ENCODE assay signal across 9 mouse cellular contexts in genomic region chr16:75779271-75779670, GRCm38 (mm10). TPM values are rescaled to one million over a fixed set of nuclear protein-coding genes. Genes with fewer than 3 reads are reported as not detected.
DNase-seq lines count a peak whose midpoint lies in the region; ATAC-seq and TF ChIP-seq lines count a peak whose summit lies in the region.
"Had no signal": no experiment of that assay in that cellular context is flagged by ENCODE, and none has a peak within 500 bp of the region (broad histone marks: within the 10 kb centered on the region; RNA-seq: fewer than 3 reads in every experiment).

No protein-coding gene starts in this region.

- H3K4me3 ChIP-seq in heart, adult 2 months, result no peak overlapping the region
- H3K4me3 ChIP-seq in stomach, postnatal 0 days (ENCODE audit: low read depth, low read length), result no peak overlapping the region
- no peak overlapping the region for H3K4me3 ChIP-seq in forebrain, embryonic 16.5 days (replicated peaks; ENCODE audit: low read length)
- H3K4me3 ChIP-seq: heart, embryonic 13.5 days had no signal

- 41% methylated on average over 1 of the region's 1 CpGs for WGBS in heart, adult 2 months
- WGBS in stomach, postnatal 0 days, result 29% methylated on average over 1 of the region's 1 CpGs
- 39% methylated on average over 1 of the region's 1 CpGs for WGBS in forebrain, embryonic 16.5 days

- H3K27me3 ChIP-seq in heart, adult 2 months (ENCODE audit: control insufficient read depth, insufficient read depth, low read length), result no peaks in the 10 kb centered on the region
- H3K27me3 ChIP-seq in stomach, postnatal 0 days (ENCODE audit: control insufficient read depth, insufficient read depth, low read length), result no peaks in the 10 kb centered on the region
- no peaks in the 10 kb centered on the region for H3K27me3 ChIP-seq in forebrain, embryonic 16.5 days (replicated peaks; ENCODE audit: control insufficient read depth, insufficient read depth, low read length)
- H3K27me3 ChIP-seq: heart, embryonic 13.5 days had no signal

- no peaks in the 10 kb centered on the region for H3K36me3 ChIP-seq in heart, adult 2 months (ENCODE audit: control insufficient read depth, insufficient read depth, low read length)
- H3K36me3 ChIP-seq in stomach, postnatal 0 days (ENCODE audit: control insufficient read depth, insufficient read depth, low read length), result no peaks in the 10 kb centered on the region
- H3K36me3 ChIP-seq in forebrain, embryonic 16.5 days (ENCODE audit: control insufficient read depth, insufficient read depth), result no peaks in the 10 kb centered on the region
- H3K36me3 ChIP-seq: heart, embryonic 13.5 days had no signal

- no peak for TF ChIP-seq POLR2A in heart, adult 2 months (IDR thresholded peaks at IDR 0.05; ENCODE audit: insufficient read depth, low read depth, low read length)

- no peak for DNase-seq in heart, adult 2 months
- DNase-seq in heart, postnatal 25 days (ENCODE audit: low spot score), result no peak
- peak; percentile 17 for DNase-seq in right cerebral cortex, adult 18-20 months
- DNase-seq in right cerebral cortex, postnatal 4 days, result no peak
- DNase-seq in embryo, embryonic 11.5 days (ENCODE audit: low read depth, low spot score), result peak; percentile 8
- no peak for DNase-seq in stomach, postnatal 0 days (ENCODE audit: low spot score)
- no peak for DNase-seq in cerebellum, adult 18-20 months

- no peak for ATAC-seq in stomach, postnatal 0 days (ENCODE audit: low FRiP score, low TSS enrichment)
- no peak for ATAC-seq in forebrain, embryonic 16.5 days

- intact Hi-C loops in heart, adult 2 months (cut with DNase I), result loop anchor here (10.0 kb wide), 1 partner anchor 416 kb away; no protein-coding TSS in a partner anchor
- intact Hi-C loops in heart, postnatal 25 days (cut with DNase I), result loop anchor here (1.0 to 5.0 kb wide), 3 partner anchors 352 to 1118 kb away; no protein-coding TSS in a partner anchor

- H3K4me2 ChIP-seq in stomach, postnatal 0 days (replicated peaks; ENCODE audit: low read depth), result no peak overlapping the region
- no peak overlapping the region for H3K4me2 ChIP-seq in forebrain, embryonic 16.5 days (ENCODE audit: low read length)
- H3K4me2 ChIP-seq: heart, embryonic 13.5 days had no signal

- TF ChIP-seq CTCF in heart, adult 2 months (IDR thresholded peaks at IDR 0.05), result peak; percentile 67
- peak; percentile 81 for TF ChIP-seq CTCF in stomach, postnatal 0 days (IDR thresholded peaks at IDR 0.05; ENCODE audit: low read depth)

- no peaks in the 10 kb centered on the region for H3K9me3 ChIP-seq in stomach, postnatal 0 days (ENCODE audit: control insufficient read depth, low read length)
- H3K9me3 ChIP-seq in forebrain, embryonic 16.5 days (ENCODE audit: control insufficient read depth, low read length), result no peaks in the 10 kb centered on the region
- H3K9me3 ChIP-seq: heart, embryonic 13.5 days had no signal

- H3K4me1 ChIP-seq in heart, adult 2 months (ENCODE audit: control insufficient read depth, insufficient read depth, low read length), result no peaks in the 10 kb centered on the region
- no peaks in the 10 kb centered on the region for H3K4me1 ChIP-seq in stomach, postnatal 0 days (replicated peaks; ENCODE audit: control insufficient read depth, insufficient read depth)
- H3K4me1 ChIP-seq in forebrain, embryonic 16.5 days (replicated peaks; ENCODE audit: control insufficient read depth, insufficient read depth, low read length), result no peaks in the 10 kb centered on the region
- H3K4me1 ChIP-seq: heart, embryonic 13.5 days had no signal

- H3K27ac ChIP-seq in heart, adult 2 months, result no peak overlapping the region
- H3K27ac ChIP-seq in stomach, postnatal 0 days (replicated peaks), result no peak overlapping the region
- H3K27ac ChIP-seq in forebrain, embryonic 16.5 days (ENCODE audit: low read length), result no peak overlapping the region
- H3K27ac ChIP-seq: heart, embryonic 13.5 days had no signal

- H3K79me2 ChIP-seq in heart, adult 2 months (replicated peaks; ENCODE audit: control insufficient read depth, insufficient read depth, low read length), result no peaks in the 10 kb centered on the region

- TF ChIP-seq EP300 in heart, adult 2 months (IDR thresholded peaks at IDR 0.05; ENCODE audit: insufficient read depth, low read depth, low read length), result no peak
- no peak for TF ChIP-seq EP300 in stomach, postnatal 0 days (optimal IDR thresholded peaks at IDR 0.05)

- H3K9ac ChIP-seq in heart, adult 2 months (ENCODE audit: low read depth, low read length), result no peak overlapping the region
- H3K9ac ChIP-seq in stomach, postnatal 0 days (ENCODE audit: low read length), result no peak overlapping the region
- H3K9ac ChIP-seq in forebrain, embryonic 16.5 days (replicated peaks; ENCODE audit: low read depth, low read length), result no peak overlapping the region
- H3K9ac ChIP-seq: heart, embryonic 13.5 days had no signal

RNA-seq across cellular contexts. Expression of gene Hspa13, which starts 12.4 kb away (rescaled TPM):
- 10 to 100 TPM; 14.0 to 15.2 TPM for total RNA-seq in heart, adult 2 months (2021)
- 3.3 and 8.8 TPM in 2 replicates for polyA plus RNA-seq in heart, adult 2 months (2012; rRNA removed)
- 10 to 100 TPM; 13.3 to 13.4 TPM for total RNA-seq in heart, postnatal 25 days (2021)
- 14.6 and 16.4 TPM in 2 replicates for polyA plus RNA-seq in stomach, postnatal 0 days (2015; fragmentation: Nextera tagmentation; extraction: Ambion mirVana)
- 45.4 and 49.5 TPM in 2 replicates for polyA plus RNA-seq in forebrain, embryonic 16.5 days (2015; fragmentation: Nextera tagmentation; extraction: Ambion mirVana)

Comparison
In these comparisons a context has a peak if more than half of its experiments do, and no peak if none do; other contexts are left out.
1. DNase-seq: peak in right cerebral cortex, adult 18-20 months (single experiment) and embryo, embryonic 11.5 days (single experiment); none in heart, adult 2 months (0 of 2), heart, postnatal 25 days (single experiment), right cerebral cortex, postnatal 4 days (single experiment), stomach, postnatal 0 days (single experiment) and cerebellum, adult 18-20 months (0 of 2).